Mouse (Mus musculus) ES-Bruce4 (cell line): ENCODE measurements around the gene Lrcol1.

Source experiments
- CTCF ChIP-seq: IDR thresholded peaks from one replicate; pipeline ENCODE4 v1.8.1; 2011; ENCODE audit warnings: low read depth, low read length
- POLR2A ChIP-seq: IDR thresholded peaks from one replicate; pipeline ENCODE4 v1.8.1; 2011; ENCODE audit warnings: low read length; ENCODE audit not compliant: insufficient read depth

GRCm38 (mm10) chr5:110384491-110384890, 40.0 kb downstream of the Lrcol1 start:
- TF ChIP-seq CTCF (no peak), POLR2A (no peak)
